Mouse (Mus musculus) hindbrain, embryonic 15.5 days (tissue): ENCODE data around the gene Scp2. TPM values are rescaled to one million over a fixed set of nuclear protein-coding genes. Genes with fewer than 3 reads are reported as not detected.
A peak's percentile ranks its signal among the peaks of the same experiment; 100 is the strongest.

Experiments used
- ATAC-seq: fragments of 200-750 bp; cut with Nextera tagmentation; 2 replicates; pipeline ENCODE4 v1.8.0; 2017; ENCODE audit warnings: low read depth, moderate number of reproducible peaks, moderate TSS enrichment; ENCODE audit not compliant: low FRiP score
- H3K27ac ChIP-seq: fragments of 300-500 bp; sonication (generic); replicated peaks from 2 replicates; pipeline ENCODE4 v1.5.1; 2015; ENCODE audit warnings: mild to moderate bottlenecking, inconsistent platforms
- H3K27me3 ChIP-seq: fragments of 300-500 bp; sonication (generic); 2 replicates; pipeline ENCODE4 v1.6.1; 2015; ENCODE audit warnings: control low read depth, inconsistent platforms
- H3K36me3 ChIP-seq: fragments of 300-500 bp; sonication (generic); 2 replicates; pipeline ENCODE4 v1.6.1; 2015; ENCODE audit warnings: control low read depth, inconsistent platforms
- H3K4me1 ChIP-seq: fragments of 300-500 bp; sonication (generic); replicated peaks from 2 replicates; pipeline ENCODE4 v1.6.1; 2015; ENCODE audit warnings: control low read depth, inconsistent platforms
- H3K4me2 ChIP-seq: fragments of 300-500 bp; sonication (generic); 2 replicates; pipeline ENCODE4 v1.6.1; 2015; ENCODE audit warnings: moderate library complexity, mild to moderate bottlenecking, inconsistent platforms
- H3K4me3 ChIP-seq: fragments of 300-500 bp; sonication (generic); 2 replicates; pipeline ENCODE4 v1.5.1; 2015; ENCODE audit warnings: mild to moderate bottlenecking, inconsistent platforms
- H3K9ac ChIP-seq: fragments of 300-500 bp; sonication (generic); 2 replicates; pipeline ENCODE4 v1.6.1; 2015; ENCODE audit warnings: inconsistent platforms
- H3K9me3 ChIP-seq: fragments of 300-500 bp; sonication (generic); 2 replicates; pipeline ENCODE4 v1.6.1; 2016; ENCODE audit warnings: control low read depth, inconsistent platforms
- WGBS: fragments of 180-500 bp; shearing (Covaris S2); methylation state at CpG from one replicate; pipeline ENCODE4 v1.1.7; 2015; 5-methylcytosine and 5-hydroxymethylcytosine counted together
- polyA plus RNA-seq: library from polyadenylated mRNA; unstranded; fragments of >200 nt; fragmentation: Nextera tagmentation; extraction: Ambion mirVana; gene quantifications from 2 replicates; pipeline ENCODE4 v1.2.1, GENCODE M21; 2015

Scp2 gene
- polyA plus RNA-seq, 1 experiment from 2014 or later, result 218 TPM

- no peaks in the 10 kb centered on the region for H3K36me3 ChIP-seq
- no peak for ATAC-seq
- 33% methylated on average over 3 of the region's 3 CpGs for WGBS
- H3K4me3 ChIP-seq, result no peak overlapping the region
- H3K9ac ChIP-seq, result no peak overlapping the region
- no peak overlapping the region for H3K4me2 ChIP-seq
- H3K27ac ChIP-seq, result no peak overlapping the region
- peaks cover 13% of the 10 kb centered on the region for H3K27me3 ChIP-seq
- H3K9me3 ChIP-seq, result no peaks in the 10 kb centered on the region
- peaks cover 7% of the 10 kb centered on the region for H3K4me1 ChIP-seq
Measured at GRCm38 (mm10) chr4:108026193-108026592, 118.6 kb downstream of the Scp2 start.

- no peaks in the 10 kb centered on the region for H3K36me3 ChIP-seq
- H3K4me1 ChIP-seq, result no peaks in the 10 kb centered on the region
- H3K9me3 ChIP-seq, result no peaks in the 10 kb centered on the region
- H3K4me3 ChIP-seq, result no peak overlapping the region
- no peak overlapping the region for H3K9ac ChIP-seq
- WGBS, result 8% methylated on average over 10 of the region's 10 CpGs
- H3K27me3 ChIP-seq, result peaks cover 5% of the 10 kb centered on the region
- no peak overlapping the region for H3K4me2 ChIP-seq
- H3K27ac ChIP-seq, result no peak overlapping the region
- no peak for ATAC-seq
Measured at GRCm38 (mm10) chr4:108025269-108025668, 119.5 kb downstream of the Scp2 start.

- no peak overlapping the region for H3K4me2 ChIP-seq
- H3K27ac ChIP-seq, result no peak overlapping the region
- ATAC-seq, result no peak
- H3K4me1 ChIP-seq, result no peaks in the 10 kb centered on the region
- 71% methylated on average over 5 of the region's 5 CpGs for WGBS
- no peaks in the 10 kb centered on the region for H3K9me3 ChIP-seq
- no peak overlapping the region for H3K4me3 ChIP-seq
- no peaks in the 10 kb centered on the region for H3K36me3 ChIP-seq
- H3K9ac ChIP-seq, result no peak overlapping the region
- no peaks in the 10 kb centered on the region for H3K27me3 ChIP-seq
Measured at GRCm38 (mm10) chr4:108024641-108025040, 120.2 kb downstream of the Scp2 start.

GRCm38 (mm10) chr4:108023186-108023585, 121.6 kb downstream of the Scp2 start:
- H3K4me1 ChIP-seq, result no peaks in the 10 kb centered on the region
- H3K4me3 ChIP-seq, result no peak overlapping the region
- H3K27me3 ChIP-seq, result no peaks in the 10 kb centered on the region
- H3K36me3 ChIP-seq, result no peaks in the 10 kb centered on the region
- H3K27ac ChIP-seq, result no peak overlapping the region
- H3K4me2 ChIP-seq, result no peak overlapping the region
- no peak for ATAC-seq
- no peaks in the 10 kb centered on the region for H3K9me3 ChIP-seq
- no peak overlapping the region for H3K9ac ChIP-seq
- WGBS, result 85% methylated on average over 4 of the region's 4 CpGs

- no peaks in the 10 kb centered on the region for H3K4me1 ChIP-seq
- H3K36me3 ChIP-seq, result no peaks in the 10 kb centered on the region
- no peak for ATAC-seq
- H3K4me2 ChIP-seq, result no peak overlapping the region
- H3K27ac ChIP-seq, result no peak overlapping the region
- no peaks in the 10 kb centered on the region for H3K27me3 ChIP-seq
- H3K9ac ChIP-seq, result no peak overlapping the region
- H3K9me3 ChIP-seq, result no peaks in the 10 kb centered on the region
- WGBS, result 80% methylated on average over 6 of the region's 6 CpGs
- H3K4me3 ChIP-seq, result no peak overlapping the region
Measured at GRCm38 (mm10) chr4:108020178-108020577, 124.6 kb downstream of the Scp2 start.

GRCm38 (mm10) chr4:108018961-108019921, 125.6 kb downstream of the Scp2 start:
- Histone ChIP-seq H3K9me3 (no peaks in the 10 kb centered on the region), H3K9ac (no peak overlapping the region), H3K4me2 (no peak overlapping the region), H3K27ac (no peak overlapping the region), H3K4me1 (peaks cover 4% of the 10 kb centered on the region; the same call in 1 of the 2 replicates), H3K4me3 (no peak overlapping the region), H3K27me3 (no peaks in the 10 kb centered on the region), H3K36me3 (no peaks in the 10 kb centered on the region)
- peak; percentile 16; the same call in 1 of the 2 replicates for ATAC-seq
- 62% methylated on average over 14 of the region's 14 CpGs for WGBS

DNA sequence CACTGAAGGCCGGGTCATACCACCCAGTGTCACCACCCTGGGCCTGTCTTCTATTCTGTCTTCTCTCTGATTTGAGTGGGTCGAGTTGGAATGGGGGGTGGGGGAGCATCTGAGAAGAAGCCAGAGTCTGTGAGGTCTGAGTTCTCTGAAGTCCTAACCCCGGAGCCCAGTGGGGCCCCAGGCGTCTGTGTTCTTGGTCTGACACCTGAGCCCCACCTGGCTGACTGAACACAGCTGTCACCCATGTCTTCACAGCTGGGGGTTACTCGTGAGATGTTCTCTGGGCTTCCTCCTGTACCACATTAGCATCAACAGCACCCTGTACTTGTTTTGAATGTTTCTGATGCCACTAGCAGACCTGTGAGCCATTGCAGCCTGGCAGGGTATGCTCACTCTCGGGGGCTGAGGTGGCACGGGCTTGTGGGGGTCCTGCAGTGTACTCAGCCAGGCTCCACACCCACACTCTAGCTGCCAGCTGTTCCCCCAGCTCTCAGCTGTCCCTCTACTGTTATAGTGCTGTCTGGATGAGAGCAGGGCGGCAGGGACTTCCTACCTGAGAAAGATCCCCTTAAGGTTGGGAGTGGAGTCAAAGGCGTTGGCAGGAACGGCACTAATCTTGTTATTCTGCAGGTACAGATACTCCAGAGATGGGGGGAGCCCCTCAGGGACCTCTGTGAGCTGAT, 126.4 kb downstream of the Scp2 start:
- ATAC-seq, result no peak
- no peak overlapping the region for H3K4me2 ChIP-seq
- no peak overlapping the region for H3K4me3 ChIP-seq
- H3K4me1 ChIP-seq, result peaks cover 4% of the 10 kb centered on the region; the same call in 1 of the 2 replicates
- H3K9me3 ChIP-seq, result no peaks in the 10 kb centered on the region
- WGBS, result 64% methylated on average over 10 of the region's 10 CpGs
- H3K27ac ChIP-seq, result no peak overlapping the region
- no peaks in the 10 kb centered on the region for H3K27me3 ChIP-seq
- H3K9ac ChIP-seq, result no peak overlapping the region
- H3K36me3 ChIP-seq, result no peaks in the 10 kb centered on the region

DNA sequence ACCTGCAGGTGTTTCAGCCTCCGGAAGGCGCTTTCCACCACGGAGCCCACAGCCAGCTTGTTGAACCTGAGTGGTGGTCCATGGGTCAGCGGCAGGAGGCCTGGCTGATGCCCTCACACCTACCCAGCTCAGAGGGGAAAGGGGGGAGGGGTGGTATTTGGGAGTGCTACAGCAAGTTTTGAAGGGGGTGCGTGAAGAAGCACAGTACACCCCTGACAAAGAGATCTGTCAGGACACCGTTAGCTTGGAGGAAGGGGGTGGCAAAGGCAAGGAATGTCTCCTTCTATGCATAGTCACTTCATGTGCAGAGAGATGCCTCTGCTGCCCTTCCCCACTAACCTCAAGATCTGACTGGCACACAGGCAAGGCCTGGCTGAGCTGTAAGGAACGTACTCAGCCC, 127.0 kb downstream of the Scp2 start:
- 88% methylated on average over 7 of the region's 7 CpGs for WGBS
- no peaks in the 10 kb centered on the region for H3K36me3 ChIP-seq
- no peak for ATAC-seq

GRCm38 (mm10) chr4:108016321-108016720, 128.5 kb downstream of the Scp2 start:
- no peaks in the 10 kb centered on the region for H3K27me3 ChIP-seq
- no peak overlapping the region for H3K4me3 ChIP-seq
- H3K4me1 ChIP-seq, result peaks cover 4% of the 10 kb centered on the region; the same call in 1 of the 2 replicates
- no peak overlapping the region for H3K9ac ChIP-seq
- no peaks in the 10 kb centered on the region for H3K36me3 ChIP-seq
- no peak overlapping the region for H3K4me2 ChIP-seq
- no peak for ATAC-seq
- H3K27ac ChIP-seq, result no peak overlapping the region
- 84% methylated on average over 3 of the region's 3 CpGs for WGBS
- no peaks in the 10 kb centered on the region for H3K9me3 ChIP-seq

More for the DNA sequence above, 127.0 kb downstream of the Scp2 start:
- no peak overlapping the region for H3K27ac ChIP-seq
- no peak overlapping the region for H3K4me2 ChIP-seq
- H3K27me3 ChIP-seq, result no peaks in the 10 kb centered on the region
- no peak overlapping the region for H3K9ac ChIP-seq
- no peak overlapping the region for H3K4me3 ChIP-seq
- peaks cover 4% of the 10 kb centered on the region; the same call in 1 of the 2 replicates for H3K4me1 ChIP-seq
- H3K9me3 ChIP-seq, result no peaks in the 10 kb centered on the region

DNA sequence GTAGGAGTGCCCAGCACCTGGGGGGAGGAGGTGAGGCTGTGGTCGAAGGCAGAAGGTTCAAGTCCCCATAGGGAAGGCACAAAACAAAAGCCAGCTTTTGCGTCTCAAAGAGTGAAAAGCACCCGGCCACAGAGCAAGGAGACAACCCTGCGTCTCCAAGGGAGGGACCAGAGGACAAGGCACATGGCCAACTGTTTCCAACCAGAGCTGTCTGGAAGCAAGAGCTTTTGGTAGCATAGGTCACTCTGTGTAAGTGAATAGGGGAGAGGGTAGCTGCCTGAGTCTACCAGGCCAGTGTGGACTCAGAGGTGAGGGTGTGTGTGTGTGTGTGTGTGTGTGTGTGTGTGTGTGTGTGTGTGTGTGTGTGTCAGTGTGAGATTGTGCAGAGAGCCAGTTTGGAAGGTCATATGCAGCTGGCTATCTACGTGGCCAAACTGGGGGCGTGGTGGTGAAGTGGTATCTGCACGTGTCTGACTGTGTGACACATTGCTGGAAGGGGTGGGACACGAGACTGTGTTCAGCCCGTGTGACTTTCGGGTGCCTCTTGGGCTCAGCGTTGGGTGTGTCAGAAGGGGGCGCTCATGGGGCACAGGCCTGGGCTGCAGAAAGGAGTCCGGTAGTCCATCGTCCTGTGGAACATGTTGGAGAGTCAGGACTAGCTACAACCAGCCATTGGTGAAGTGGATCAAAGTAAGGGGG, 129.6 kb downstream of the Scp2 start:
- Histone ChIP-seq H3K36me3 (no peaks in the 10 kb centered on the region), H3K9ac (no peak overlapping the region), H3K27ac (no peak overlapping the region), H3K27me3 (no peaks in the 10 kb centered on the region), H3K4me3 (no peak overlapping the region), H3K4me2 (no peak overlapping the region), H3K4me1 (peaks cover 4% of the 10 kb centered on the region; the same call in 1 of the 2 replicates), H3K9me3 (no peaks in the 10 kb centered on the region)
- 67% methylated on average over 14 of the region's 14 CpGs for WGBS
- no peak for ATAC-seq

DNA sequence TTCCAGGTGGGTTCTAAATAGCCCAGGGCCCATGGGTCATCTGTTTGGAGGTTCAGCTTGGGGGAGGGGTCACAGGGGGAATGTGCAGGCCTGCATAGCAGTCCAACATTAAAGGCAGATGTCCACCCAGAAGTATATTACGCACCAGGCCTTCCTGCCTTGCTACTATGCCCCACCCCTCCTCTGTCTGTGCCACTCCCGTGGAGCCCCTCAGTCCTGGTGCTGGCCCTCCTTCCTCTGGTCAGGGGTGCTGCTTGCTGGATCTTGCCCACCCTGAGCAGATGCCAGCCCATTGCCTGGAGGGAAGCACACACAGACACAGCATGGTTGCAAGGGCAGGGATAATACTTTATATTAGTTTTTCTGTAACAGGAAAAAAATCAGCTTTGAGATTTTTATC, 130.3 kb downstream of the Scp2 start:
- Histone ChIP-seq H3K9ac (no peak overlapping the region), H3K9me3 (no peaks in the 10 kb centered on the region), H3K27me3 (no peaks in the 10 kb centered on the region), H3K4me3 (no peak overlapping the region), H3K4me1 (peaks cover 4% of the 10 kb centered on the region; the same call in 1 of the 2 replicates), H3K27ac (no peak overlapping the region), H3K4me2 (no peak overlapping the region), H3K36me3 (no peaks in the 10 kb centered on the region)
- 87% methylated on average over 2 of the region's 2 CpGs for WGBS
- ATAC-seq, result no peak

- Histone ChIP-seq H3K4me3 (no peak overlapping the region), H3K27ac (no peak overlapping the region), H3K4me1 (0 out of 2 replicates have a peak, but pooled peaks cover 4% of the 10 kb centered on the region), H3K9ac (no peak overlapping the region), H3K4me2 (no peak overlapping the region), H3K27me3 (no peaks in the 10 kb centered on the region), H3K9me3 (no peaks in the 10 kb centered on the region), H3K36me3 (no peaks in the 10 kb centered on the region)
- no peak for ATAC-seq
- 89% methylated on average over 8 of the region's 8 CpGs for WGBS
Measured at GRCm38 (mm10) chr4:108008541-108008940, 136.3 kb downstream of the Scp2 start.
